Mouse (Mus musculus) lung, postnatal 0 days (tissue): ENCODE measurements around the gene Ndufb2. TPM values are rescaled to one million over a fixed set of nuclear protein-coding genes. Genes with fewer than 3 reads are reported as not detected.

ENCODE experiments used
- ATAC-seq: fragments of 200-750 bp; cut with Nextera tagmentation; 2 replicates; pipeline ENCODE4 v1.8.0; 2017; ENCODE audit warnings: moderate library complexity
- DNase-seq: peaks from one replicate; pipeline ENCODE4 v3.0.0-alpha.2; 2016; ENCODE audit warnings: low spot score
- H3K27ac ChIP-seq: fragments of 300-500 bp; sonication (generic); 2 replicates; pipeline ENCODE4 v1.5.1; 2014; ENCODE audit warnings: antibody characterized with exemption, mild to moderate bottlenecking, low read length, mixed read lengths
- H3K27me3 ChIP-seq: fragments of 300-500 bp; sonication (generic); replicated peaks from 2 replicates; pipeline ENCODE4 v1.6.1; 2014; ENCODE audit warnings: low read length, mixed read lengths; ENCODE audit not compliant: insufficient read depth
- H3K36me3 ChIP-seq: fragments of 300-500 bp; sonication (generic); 2 replicates; pipeline ENCODE4 v1.6.1; 2014; ENCODE audit warnings: low read length, mixed read lengths; ENCODE audit not compliant: insufficient read depth
- H3K4me1 ChIP-seq: fragments of 300-500 bp; sonication (generic); 2 replicates; pipeline ENCODE4 v1.6.1; 2014; ENCODE audit warnings: antibody characterized with exemption, low read depth, low read length, mixed read lengths; ENCODE audit not compliant: insufficient read depth
- H3K4me2 ChIP-seq: fragments of 300-500 bp; sonication (generic); replicated peaks from 2 replicates; pipeline ENCODE4 v1.6.1; 2014; ENCODE audit warnings: low read depth, mild to moderate bottlenecking, low read length, moderate library complexity, mixed read lengths
- H3K4me3 ChIP-seq: fragments of 300-500 bp; sonication (generic); 2 replicates; pipeline ENCODE4 v1.5.1; 2014; ENCODE audit warnings: low read depth, low read length
- H3K9ac ChIP-seq: fragments of 300-500 bp; sonication (generic); replicated peaks from 2 replicates; pipeline ENCODE4 v1.6.1; 2014; ENCODE audit warnings: low read depth, mild to moderate bottlenecking
- H3K9me3 ChIP-seq: fragments of 300-500 bp; sonication (generic); 2 replicates; pipeline ENCODE4 v1.6.1; 2016; ENCODE audit warnings: low read length, mixed read lengths
- CTCF ChIP-seq: IDR thresholded peaks from 2 replicates; pipeline ENCODE4 v1.5.1; 2016; ENCODE audit warnings: antibody characterized with exemption, mild to moderate bottlenecking
- EP300 ChIP-seq: IDR thresholded peaks from 2 replicates; pipeline ENCODE4 v1.6.1; 2016; ENCODE audit warnings: antibody characterized with exemption, mild to moderate bottlenecking, control low read depth
- WGBS: fragments of 180-500 bp; shearing (Covaris S2); extraction: QIAGEN DNeasy Blood & Tissue Kit; methylation state at CpG from one replicate; pipeline ENCODE4 v1.1.7; 2014; 5-methylcytosine and 5-hydroxymethylcytosine counted together
- polyA plus RNA-seq: library from polyadenylated mRNA; unstranded; fragments of >200 nt; fragmentation: Nextera tagmentation; extraction: Ambion mirVana; gene quantifications from 2 replicates; pipeline ENCODE4 v1.2.1, GENCODE M21; 2015

Ndufb2 gene
- polyA plus RNA-seq, 1 experiment from 2014 or later, result 287 TPM

DNA sequence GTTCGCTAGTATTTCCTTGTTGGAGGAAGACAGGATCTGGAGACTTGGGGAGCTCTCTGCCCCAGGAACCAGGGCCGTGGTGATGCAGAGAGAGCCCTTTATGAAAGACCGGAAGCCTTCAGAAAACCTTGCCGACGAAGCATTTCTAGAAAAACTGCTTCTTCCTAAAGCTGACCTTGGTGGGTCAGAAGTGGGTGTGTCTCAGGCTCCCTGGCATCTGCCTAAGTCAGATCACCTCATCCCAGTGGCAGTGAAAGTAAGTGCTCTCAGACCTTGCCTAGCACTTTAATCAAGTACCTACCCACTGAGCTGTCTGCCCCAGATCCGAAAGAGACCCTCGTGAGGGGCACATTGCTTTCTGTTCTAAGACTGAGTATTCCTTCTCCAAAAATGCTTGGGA is 17.4 kb upstream of the Ndufb2 start:
- ATAC-seq, result no peak
- Histone ChIP-seq H3K36me3 (peaks cover 8% of the 10 kb centered on the region; the same call in 1 of the 2 replicates), H3K27ac (no peak overlapping the region), H3K4me2 (peak overlapping the region; percentile 87), H3K9me3 (no peaks in the 10 kb centered on the region), H3K4me1 (peaks cover 6% of the 10 kb centered on the region; the same call in 1 of the 2 replicates), H3K4me3 (no peak overlapping the region), H3K9ac (no peak overlapping the region), H3K27me3 (no peaks in the 10 kb centered on the region)
- no peak for DNase-seq
- TF ChIP-seq CTCF (no peak), EP300 (no peak)
- 65% methylated on average over 7 of the region's 7 CpGs for WGBS

DNA sequence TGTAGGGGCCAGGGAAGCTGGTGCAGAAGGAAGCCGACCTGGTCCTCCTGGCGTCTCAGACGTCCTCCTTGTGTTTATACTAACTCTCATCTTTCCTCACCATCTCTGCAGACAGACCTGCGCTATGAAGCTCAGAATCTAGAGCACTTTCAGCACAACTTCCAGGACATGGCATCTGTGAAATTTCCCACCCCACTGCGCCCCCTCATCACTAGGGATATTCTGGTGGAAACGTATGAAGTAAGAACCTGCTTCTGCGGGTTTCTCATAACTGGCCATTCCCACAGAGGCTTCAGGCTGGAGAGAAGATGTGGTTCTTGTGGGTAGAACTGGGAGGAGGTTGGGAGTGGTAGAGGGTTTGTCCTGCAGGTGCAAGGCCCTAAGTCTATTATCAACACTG is 12.8 kb upstream of the Ndufb2 start:
- Histone ChIP-seq H3K27me3 (no peaks in the 10 kb centered on the region), H3K4me1 (peaks cover 3% of the 10 kb centered on the region; the same call in 1 of the 2 replicates), H3K9ac (no peak overlapping the region), H3K4me2 (no peak overlapping the region), H3K36me3 (peaks cover 13% of the 10 kb centered on the region; the same call in 1 of the 2 replicates), H3K4me3 (no peak overlapping the region), H3K9me3 (no peaks in the 10 kb centered on the region), H3K27ac (no peak overlapping the region)
- DNase-seq (no peak), ATAC-seq (no peak)
- TF ChIP-seq CTCF (no peak), EP300 (no peak)
- 79% methylated on average over 7 of the region's 7 CpGs for WGBS

DNA sequence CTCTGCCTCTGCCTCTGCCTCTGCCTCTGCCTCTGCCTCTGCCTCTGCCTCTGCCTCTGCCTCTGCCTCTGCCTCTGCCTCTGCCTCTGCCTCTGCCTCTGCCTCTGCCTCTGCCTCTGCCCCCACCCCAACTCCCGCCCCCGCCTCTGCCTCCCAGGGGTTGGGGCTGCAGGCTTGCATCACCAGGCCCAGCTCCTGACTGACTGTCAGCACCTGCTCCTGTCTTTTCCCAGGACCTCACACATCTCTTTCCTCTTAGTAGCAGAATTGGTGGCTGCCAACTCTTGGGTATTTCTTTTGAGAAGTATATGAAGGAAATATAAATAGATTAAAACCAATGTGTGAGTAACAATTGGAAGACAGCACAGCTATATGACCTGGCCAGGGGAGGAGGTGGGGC is 11.8 kb upstream of the Ndufb2 start:
- Histone ChIP-seq H3K9ac (no peak overlapping the region), H3K4me3 (no peak overlapping the region), H3K9me3 (no peaks in the 10 kb centered on the region), H3K27me3 (no peaks in the 10 kb centered on the region), H3K4me2 (no peak overlapping the region), H3K36me3 (peaks cover 17% of the 10 kb centered on the region; the same call in 1 of the 2 replicates), H3K27ac (no peak overlapping the region), H3K4me1 (no peaks in the 10 kb centered on the region)
- TF ChIP-seq EP300 (no peak), CTCF (no peak)
- WGBS, result 71% methylated on average over 2 of the region's 2 CpGs
- no peak for ATAC-seq
- no peak for DNase-seq

DNA sequence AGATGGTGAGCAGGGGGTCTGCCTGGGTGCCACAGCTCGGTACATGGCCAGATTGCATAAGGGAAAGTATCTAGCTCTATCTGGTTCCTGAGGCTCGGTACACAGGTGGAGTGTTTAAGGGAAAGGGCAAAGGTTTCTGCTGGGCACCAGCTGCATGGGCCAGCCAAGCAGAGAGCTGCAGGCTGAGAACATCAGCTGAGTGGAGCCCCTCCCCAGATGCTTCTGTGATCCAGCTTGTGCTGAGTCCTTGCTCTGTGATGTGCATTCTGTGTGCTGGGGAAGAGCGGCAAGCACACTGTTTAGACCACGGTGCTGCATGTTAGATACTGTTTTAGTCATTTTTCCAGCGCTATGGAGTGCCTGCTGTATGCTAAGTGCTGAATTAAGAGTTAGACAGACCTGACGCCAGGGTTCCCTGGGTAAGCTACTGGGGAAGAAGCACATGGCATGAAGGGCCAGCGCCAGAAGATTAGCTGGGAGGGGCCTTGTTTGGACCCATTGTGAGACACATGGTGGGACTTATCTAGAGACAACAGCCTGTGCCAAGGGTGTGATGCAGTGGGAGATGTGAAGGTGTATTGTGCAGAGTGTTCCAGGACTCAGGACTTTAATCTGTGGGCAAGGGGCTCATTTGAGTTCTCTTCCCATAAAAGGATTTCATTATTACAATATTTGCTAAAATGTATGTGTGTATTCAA is 11.1 kb upstream of the Ndufb2 start:
- no peaks in the 10 kb centered on the region for H3K4me1 ChIP-seq
- no peak overlapping the region for H3K4me2 ChIP-seq
- TF ChIP-seq CTCF (no peak), EP300 (no peak)
- H3K9ac ChIP-seq, result no peak overlapping the region
- H3K9me3 ChIP-seq, result no peaks in the 10 kb centered on the region
- DNase-seq, result no peak
- H3K4me3 ChIP-seq, result no peak overlapping the region
- no peak for ATAC-seq
- H3K27me3 ChIP-seq, result no peaks in the 10 kb centered on the region
- H3K36me3 ChIP-seq, result peaks cover 24% of the 10 kb centered on the region; the same call in 1 of the 2 replicates
- H3K27ac ChIP-seq, result no peak overlapping the region
- 84% methylated on average over 7 of the region's 7 CpGs for WGBS

DNA sequence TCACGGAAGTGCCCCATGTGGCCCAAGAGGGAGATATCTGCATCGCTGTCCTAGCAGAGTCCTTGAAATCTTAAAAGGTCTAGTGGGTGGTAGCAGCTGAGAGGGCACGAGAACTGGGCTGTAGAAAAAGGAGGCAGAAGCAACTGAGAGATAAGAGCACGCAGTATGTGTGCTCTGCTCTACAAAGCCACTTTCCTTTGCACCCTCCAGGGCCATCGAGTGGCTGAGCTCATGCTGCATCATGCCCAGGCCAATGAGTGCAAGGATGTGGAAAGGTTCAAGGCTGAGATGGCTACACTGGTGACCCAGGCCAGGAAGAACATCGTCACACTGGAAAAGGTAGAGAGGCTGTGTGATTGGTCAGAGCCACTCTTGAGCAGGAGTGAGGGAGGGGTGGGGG is 6.9 kb upstream of the Ndufb2 start, which contains the start of gene Gm42420:
Gene Gm42420 (plus strand): TSS at position 237 of the 400 bp plus-strand sequence.
- H3K4me2 ChIP-seq, result no peak within 1 kb of the TSS
- H3K9ac ChIP-seq, result no peak within 1 kb of the TSS
- H3K36me3 ChIP-seq, result 0 out of 2 replicates have a peak, but pooled peaks cover 18% of the 10 kb centered on the region
- no peaks in the 10 kb centered on the region for H3K9me3 ChIP-seq
- no peaks in the 10 kb centered on the region for H3K4me1 ChIP-seq
- no peak within 1 kb of the TSS for H3K27ac ChIP-seq
- no peaks in the 10 kb centered on the region for H3K27me3 ChIP-seq
- DNase-seq (no peak), ATAC-seq (no peak)
- H3K4me3 ChIP-seq, result no peak within 1 kb of the TSS
- TF ChIP-seq EP300 (no peak), CTCF (no peak)
- WGBS, result 78% methylated on average over 6 of the region's 6 CpGs

DNA sequence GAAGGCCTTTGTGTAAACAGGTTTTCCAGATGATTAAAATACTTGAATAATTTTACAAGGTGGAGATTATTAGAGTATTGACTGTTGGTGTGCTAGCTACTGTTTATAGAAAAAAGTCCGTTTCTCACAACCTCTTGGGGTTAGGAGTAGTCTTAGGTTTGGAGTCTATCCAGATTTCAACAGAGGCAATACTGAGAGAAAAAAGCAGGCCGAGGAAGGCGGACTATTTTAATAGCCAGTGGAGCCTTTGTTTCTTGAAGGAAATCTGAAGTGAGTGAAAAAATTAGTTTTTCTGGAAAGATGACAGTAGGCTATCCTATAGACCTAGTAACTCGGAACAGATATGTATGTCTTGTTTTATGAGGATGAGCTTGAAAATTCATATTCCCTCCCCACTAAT is 893 bp upstream of the Ndufb2 start:
- no peak for DNase-seq
- Histone ChIP-seq H3K4me3 (no peak overlapping the region), H3K27me3 (no peaks in the 10 kb centered on the region), H3K4me2 (peak overlapping the region; percentile 71), H3K4me1 (peaks cover 6% of the 10 kb centered on the region), H3K36me3 (no peaks in the 10 kb centered on the region), H3K9ac (no peak overlapping the region), H3K9me3 (no peaks in the 10 kb centered on the region), H3K27ac (no peak overlapping the region)
- WGBS, result 81% methylated on average over 4 of the region's 4 CpGs
- ATAC-seq, result no peak
- TF ChIP-seq EP300 (no peak), CTCF (no peak)
